Mouse (Mus musculus): ENCODE measurements around the gene Cped1. TPM values are rescaled to one million over a fixed set of nuclear protein-coding genes. Genes with fewer than 3 reads are reported as not detected.

Cped1 gene
- total and polyA plus RNA-seq, 3 experiments, result 6.9 to 23.3 (median 23.0) TPM

DNA sequence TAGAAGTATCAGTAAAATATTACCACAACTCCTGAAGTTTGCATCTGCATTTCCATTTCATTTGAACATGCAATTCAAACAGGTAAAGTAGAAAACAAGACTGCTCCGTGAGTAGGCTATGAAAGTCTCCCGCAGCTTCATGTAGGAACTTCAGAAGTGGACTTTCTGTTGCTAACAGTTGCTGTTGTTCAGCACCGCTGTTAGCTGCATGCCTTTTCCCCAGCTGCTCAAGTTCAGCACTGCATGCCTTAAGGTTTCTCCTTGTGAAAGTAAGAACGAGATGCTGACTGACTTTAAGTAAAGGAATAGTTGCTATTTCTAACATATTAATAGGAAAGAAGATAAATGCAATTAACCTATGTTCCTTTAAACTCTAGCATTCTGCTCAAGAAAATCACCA lies 306.3 kb downstream of the Cped1 start:
- H3K27ac ChIP-seq, result no peak overlapping the region
- no peaks in the 10 kb centered on the region for H3K4me1 ChIP-seq (ENCODE audit: control insufficient read depth, insufficient read depth, low read length)
- H3K79me2 ChIP-seq (replicated peaks; ENCODE audit: control insufficient read depth, insufficient read depth, low read length), result no peaks in the 10 kb centered on the region
- peaks cover 14% of the 10 kb centered on the region for H3K27me3 ChIP-seq (ENCODE audit: control insufficient read depth, insufficient read depth, low read length)
- TF ChIP-seq EP300 (IDR thresholded peaks at IDR 0.05; ENCODE audit: insufficient read depth, low read depth, low read length), result no peak
- no peak for TF ChIP-seq CTCF (IDR thresholded peaks at IDR 0.05)
- no peak for TF ChIP-seq POLR2A (IDR thresholded peaks at IDR 0.05; ENCODE audit: insufficient read depth, low read depth, low read length)
- no peaks in the 10 kb centered on the region for H3K36me3 ChIP-seq (ENCODE audit: control insufficient read depth, insufficient read depth, low read length)
- 43% methylated on average over 4 of the region's 4 CpGs for WGBS
- no peak overlapping the region for H3K9ac ChIP-seq (ENCODE audit: low read depth, low read length)
- no peak overlapping the region for H3K4me3 ChIP-seq
- intact Hi-C loops (cut with DNase I), result no loop called here
- DNase-seq, result no peak

DNA sequence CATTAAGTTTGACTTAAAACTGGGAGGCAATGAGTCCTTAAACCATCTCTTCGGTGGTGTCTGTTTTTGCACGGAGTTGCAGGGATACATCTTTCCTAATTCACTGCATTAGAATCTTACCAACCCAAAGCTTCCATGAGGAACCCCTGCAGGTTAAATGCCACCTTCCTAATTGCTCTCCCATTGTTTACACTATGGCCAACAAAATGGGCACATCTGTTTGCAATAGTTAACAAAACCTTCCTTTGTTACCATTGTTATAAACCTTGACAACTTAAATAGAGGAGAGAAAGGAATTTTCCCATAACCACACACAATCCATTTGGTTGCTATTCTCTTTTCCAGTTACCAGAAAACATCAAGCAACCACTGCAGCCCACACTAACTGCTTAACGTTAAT lies 308.2 kb downstream of the Cped1 start:
- H3K4me3 ChIP-seq, result no peak overlapping the region
- H3K36me3 ChIP-seq (ENCODE audit: control insufficient read depth, insufficient read depth, low read length), result no peaks in the 10 kb centered on the region
- no peak overlapping the region for H3K27ac ChIP-seq
- intact Hi-C loops (cut with DNase I), result no loop called here
- H3K4me1 ChIP-seq (ENCODE audit: control insufficient read depth, insufficient read depth, low read length), result no peaks in the 10 kb centered on the region
- H3K27me3 ChIP-seq (ENCODE audit: control insufficient read depth, insufficient read depth, low read length), result peaks cover 6% of the 10 kb centered on the region; the same call in 1 of the 2 replicates
- TF ChIP-seq POLR2A (IDR thresholded peaks at IDR 0.05; ENCODE audit: insufficient read depth, low read depth, low read length) (no peak), EP300 (IDR thresholded peaks at IDR 0.05; ENCODE audit: insufficient read depth, low read depth, low read length) (no peak), CTCF (IDR thresholded peaks at IDR 0.05) (no peak)
- H3K9ac ChIP-seq (ENCODE audit: low read depth, low read length), result no peak overlapping the region
- no peak for DNase-seq
- 72% methylated on average over 3 of the region's 3 CpGs for WGBS
- H3K79me2 ChIP-seq (replicated peaks; ENCODE audit: control insufficient read depth, insufficient read depth, low read length), result no peaks in the 10 kb centered on the region

GRCm38 (mm10) chr6:22297028-22297427 lies 311.3 kb downstream of the Cped1 start:
- no peak overlapping the region for H3K27ac ChIP-seq
- H3K4me3 ChIP-seq, result no peak overlapping the region
- no peak overlapping the region for H3K9ac ChIP-seq (ENCODE audit: low read depth, low read length)
- no peaks in the 10 kb centered on the region for H3K27me3 ChIP-seq (ENCODE audit: control insufficient read depth, insufficient read depth, low read length)
- no peak for DNase-seq
- TF ChIP-seq EP300 (IDR thresholded peaks at IDR 0.05; ENCODE audit: insufficient read depth, low read depth, low read length), result no peak
- TF ChIP-seq POLR2A (IDR thresholded peaks at IDR 0.05; ENCODE audit: insufficient read depth, low read depth, low read length), result no peak
- TF ChIP-seq CTCF (IDR thresholded peaks at IDR 0.05), result no peak
- no peaks in the 10 kb centered on the region for H3K4me1 ChIP-seq (ENCODE audit: control insufficient read depth, insufficient read depth, low read length)
- WGBS, result 64% methylated on average over 6 of the region's 6 CpGs
- intact Hi-C loops (cut with DNase I), result no loop called here
- H3K79me2 ChIP-seq (replicated peaks; ENCODE audit: control insufficient read depth, insufficient read depth, low read length), result no peaks in the 10 kb centered on the region
- no peaks in the 10 kb centered on the region for H3K36me3 ChIP-seq (ENCODE audit: control insufficient read depth, insufficient read depth, low read length)

- Histone ChIP-seq H3K9ac (ENCODE audit: low read depth, low read length) (no peak overlapping the region), H3K4me1 (ENCODE audit: control insufficient read depth, insufficient read depth, low read length) (no peaks in the 10 kb centered on the region), H3K36me3 (ENCODE audit: control insufficient read depth, insufficient read depth, low read length) (no peaks in the 10 kb centered on the region), H3K27me3 (ENCODE audit: control insufficient read depth, insufficient read depth, low read length) (no peaks in the 10 kb centered on the region), H3K79me2 (replicated peaks; ENCODE audit: control insufficient read depth, insufficient read depth, low read length) (no peaks in the 10 kb centered on the region), H3K27ac (no peak overlapping the region), H3K4me3 (no peak overlapping the region)
- DNase-seq, result no peak
- no peak for TF ChIP-seq CTCF (IDR thresholded peaks at IDR 0.05)
- TF ChIP-seq EP300 (IDR thresholded peaks at IDR 0.05; ENCODE audit: insufficient read depth, low read depth, low read length), result no peak
- TF ChIP-seq POLR2A (IDR thresholded peaks at IDR 0.05; ENCODE audit: insufficient read depth, low read depth, low read length), result no peak
- 61% methylated on average over 14 of the region's 14 CpGs for WGBS
- intact Hi-C loops (cut with DNase I), result no loop called here
Measured at GRCm38 (mm10) chr6:22298059-22298458, 312.3 kb downstream of the Cped1 start.

Other genes with a start within 250 kb of the Cped1 start
- gene Tspan12, start 133.4 kb upstream of the Cped1 start, total RNA-seq (2021), result 10 to 100 TPM; 65.3 to 79.0 TPM
- gene Tspan12, start 133.4 kb upstream of the Cped1 start, polyA plus RNA-seq (2012; rRNA removed), result 18.6 and 38.2 TPM in 2 replicates
- 10 to 100 TPM; 12.1 to 14.9 TPM for gene Ing3, start 36.3 kb upstream of the Cped1 start, total RNA-seq (2021)
- gene Ing3, start 36.3 kb upstream of the Cped1 start, polyA plus RNA-seq (2012; rRNA removed), result 5.1 and 7.9 TPM in 2 replicates

All from heart, adult 2 months (tissue).